Mouse (Mus musculus) ES-E14 (cell line): ENCODE measurements at regions not wholly inside any gene's neighbourhood (a gene's known extent, or its start where the extent isn't known, plus 50 kb on each side); places are given as distances from the start of the nearest gene placed in this dataset.

Experiments used
- DNase-seq: peaks from one replicate; pipeline ENCODE4 v3.0.0-alpha.2; 2013; ENCODE audit warnings: low read depth, low spot score
- H3K27ac ChIP-seq: 2 replicates; pipeline ENCODE4 v1.5.1; 2012; ENCODE audit warnings: low read depth, mild to moderate bottlenecking, low read length, moderate library complexity, mixed read lengths; ENCODE audit not compliant: poor library complexity, insufficient read depth, severe bottlenecking
- H3K36me3 ChIP-seq: 2 replicates; pipeline ENCODE4 v1.6.1; 2012; ENCODE audit warnings: mild to moderate bottlenecking, low read length, moderate library complexity, mixed read lengths; ENCODE audit not compliant: control insufficient read depth, poor library complexity, insufficient read depth, severe bottlenecking
- H3K4me1 ChIP-seq, 2 experiments: fragments of 150-350 bp in 1 of 2; sonication (generic) in 1 of 2; 2 replicates each; pipeline ENCODE4 v1.6.1; 2012; ENCODE audit warnings: low read length in 2 of 2, mild to moderate bottlenecking in 1 of 2, mixed read lengths in 1 of 2; ENCODE audit not compliant: control insufficient read depth in 2 of 2, insufficient read depth in 2 of 2, poor library complexity in 1 of 2
- H3K4me3 ChIP-seq, 2 experiments: fragments of 150-350 bp in 1 of 2; sonication (generic) in 1 of 2; 2 replicates each; pipeline ENCODE4 v1.5.1; 2012; ENCODE audit warnings: low read length in 2 of 2, low read depth in 1 of 2, mild to moderate bottlenecking in 1 of 2, mixed read lengths in 1 of 2; ENCODE audit not compliant: insufficient read depth in 1 of 2, poor library complexity in 1 of 2, severe bottlenecking in 1 of 2
- H3K9ac ChIP-seq: 2 replicates; pipeline ENCODE4 v1.6.1; 2012; ENCODE audit warnings: low read depth, mild to moderate bottlenecking, low read length, mixed read lengths; ENCODE audit not compliant: poor library complexity, insufficient read depth, severe bottlenecking
- H3K9me3 ChIP-seq: fragments of 150-350 bp; sonication (generic); 2 replicates; pipeline ENCODE4 v1.6.1; 2012; ENCODE audit warnings: low read depth, mild to moderate bottlenecking, low read length; ENCODE audit not compliant: control insufficient read depth, insufficient read depth
- CHD2 ChIP-seq: IDR thresholded peaks from 2 replicates; pipeline ENCODE4 v1.6.1; 2014; ENCODE audit warnings: mild to moderate bottlenecking, low read depth, low read length, inconsistent platforms
- HCFC1 ChIP-seq: IDR thresholded peaks from 2 replicates; pipeline ENCODE4 v1.6.1; 2012; ENCODE audit warnings: low read length, inconsistent platforms, borderline replicate concordance; ENCODE audit not compliant: insufficient read depth
- MAFK ChIP-seq: IDR thresholded peaks from 2 replicates; pipeline ENCODE4 v1.6.1; 2014; ENCODE audit warnings: mild to moderate bottlenecking, low read depth, low read length, inconsistent platforms; ENCODE audit not compliant: insufficient read depth
- ZC3H11A ChIP-seq: IDR thresholded peaks from 2 replicates; pipeline ENCODE4 v1.6.1; 2012; ENCODE audit warnings: low read depth, mild to moderate bottlenecking, inconsistent platforms, low read length, borderline replicate concordance
- in situ Hi-C, 2 experiments: fragments of 600-800 bp; cut with MboI; formaldehyde crosslinking; loops; one replicate each; pipeline ENCODE4 v1.15.1; 2025; ENCODE audit warnings: low sequenced_read_pairs in 2 of 2, inconsistent platforms in 1 of 2; ENCODE audit not compliant: unreplicated experiment in 2 of 2

DNA sequence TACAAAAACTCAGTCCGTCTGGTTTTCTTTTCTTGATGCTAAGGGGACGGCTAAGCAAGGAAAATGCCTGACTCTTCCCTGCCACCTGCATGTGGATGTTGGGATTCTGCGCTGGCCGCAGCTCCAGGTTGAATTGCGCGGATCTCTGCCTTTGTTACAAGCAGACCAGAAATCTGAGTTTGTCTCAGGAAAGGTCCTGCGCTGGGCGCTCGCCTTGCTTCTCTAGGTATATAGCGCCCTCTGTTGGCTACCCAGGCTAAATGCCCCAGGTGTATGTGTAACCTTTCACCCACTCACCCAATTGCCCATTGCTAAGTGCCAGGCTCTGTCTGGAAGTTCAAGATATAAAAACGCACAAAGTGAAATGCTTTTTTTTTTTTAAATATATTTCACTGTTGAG is 51.2 kb upstream of the Slc7a1 start:
- Histone ChIP-seq H3K9ac (no peak overlapping the region), H3K9me3 (no peaks in the 10 kb centered on the region), H3K36me3 (no peaks in the 10 kb centered on the region), H3K4me1 (peaks cover 5% of the 10 kb centered on the region in 2 experiments; a peak in 1 of 4 replicates), H3K27ac (no peak overlapping the region), H3K4me3 (no peak overlapping the region)
- TF ChIP-seq CHD2 (no peak), HCFC1 (0 out of 2 replicates have a peak, but pooled peaks have one; percentile 35), MAFK (no peak), ZC3H11A (peak; percentile 58; the same call in 1 of the 2 replicates)
- in situ Hi-C loops = loop anchor here in 1 of 2 experiments (5.0 kb wide), 1 partner anchor 124 kb away; no protein-coding TSS in a partner anchor
- peak; percentile 59 for DNase-seq
